Mouse (Mus musculus): Measurements from ENCODE around the gene Dazap1. TPM values are rescaled to one million over a fixed set of nuclear protein-coding genes. Genes with fewer than 3 reads are reported as not detected.

Gene Dazap1
- total RNA-seq (2023), result 100 to 1,000 TPM; 175 to 182 TPM

GRCm38 (mm10) chr10:80260642-80261584 lies at the start of gene Dazap1, which contains the start of gene Gamt:
Dazap1 (plus strand) TSS chr10:80261486.
Gamt (minus strand) TSS chr10:80261012.

DNA sequence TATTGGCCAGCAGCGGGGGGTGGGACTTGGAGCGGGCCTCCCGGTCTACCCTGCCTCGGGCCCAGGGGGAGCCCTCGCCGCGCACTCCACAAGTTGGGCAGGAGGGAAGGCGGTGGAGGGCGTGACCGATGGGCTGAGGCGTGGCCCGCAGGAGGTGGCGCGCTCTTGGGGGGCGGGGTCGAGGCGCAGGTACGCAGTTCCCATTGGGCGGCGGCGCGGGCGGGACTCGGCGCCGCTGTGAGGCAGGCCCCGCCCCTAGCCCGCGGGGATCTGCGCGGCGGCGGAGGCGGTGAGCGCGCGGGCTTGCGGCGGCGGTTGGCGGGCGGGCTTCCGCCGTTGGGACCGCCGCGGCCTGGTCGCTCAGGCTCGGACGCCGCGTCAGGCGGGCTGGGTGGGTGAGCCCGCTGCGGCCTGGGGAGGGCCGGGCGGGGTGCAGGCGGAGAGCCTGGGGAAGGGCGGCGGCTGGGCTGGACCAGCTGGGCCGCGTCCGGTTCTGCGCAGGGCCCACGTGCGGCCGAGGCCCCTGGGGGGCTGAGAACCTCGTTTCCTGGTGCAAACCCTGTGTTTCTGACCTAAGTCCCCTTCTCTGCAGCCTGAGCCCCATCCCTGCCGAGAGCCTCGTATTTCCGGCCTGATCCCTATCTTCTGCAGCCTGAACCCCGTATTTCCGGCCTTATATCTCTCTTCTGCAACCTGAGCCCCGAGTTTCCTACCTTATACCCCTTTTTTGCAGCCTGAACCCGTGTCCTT lies 34.7 kb upstream of the Dazap1 start, which contains the start of gene Mum1:
Gene Mum1, plus strand, starts transcription at position 19 of the 750 bp plus-strand sequence.

DNA sequence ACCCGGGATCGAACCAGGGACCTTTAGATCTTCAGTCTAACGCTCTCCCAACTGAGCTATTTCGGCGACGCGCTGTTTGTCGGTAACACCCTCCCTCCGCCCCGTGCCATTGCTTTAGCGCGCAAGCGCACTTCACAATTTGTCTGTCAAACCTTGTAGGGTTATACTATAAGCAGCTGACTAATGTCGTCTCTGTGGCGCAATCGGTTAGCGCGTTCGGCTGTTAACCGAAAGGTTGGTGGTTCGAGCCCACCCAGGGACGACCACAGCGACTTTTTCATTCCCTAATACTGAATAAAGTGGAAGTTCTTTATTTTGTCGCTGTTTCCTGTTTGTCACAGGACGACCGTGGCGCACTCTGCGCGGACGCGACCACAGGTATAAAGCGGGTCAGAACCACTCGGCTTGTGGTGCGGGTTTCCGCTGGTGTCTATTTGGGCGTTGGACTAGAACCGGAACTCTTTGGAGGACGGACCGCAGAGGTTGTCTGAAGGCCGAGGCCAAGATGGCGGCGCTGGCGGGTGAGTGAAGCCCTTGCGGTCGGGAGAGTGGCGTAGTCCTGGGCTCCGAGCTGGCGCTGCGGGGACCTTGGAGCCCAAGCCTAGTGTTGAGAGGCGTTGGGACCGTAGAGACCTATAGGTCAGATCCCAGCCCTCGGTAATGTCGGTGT lies 12.2 kb upstream of the Dazap1 start, which contains the start of gene Ndufs7:
Gene Ndufs7, plus strand, starts transcription at position 151 of the 670 bp plus-strand sequence.

GRCm38 (mm10) chr10:80292251-80293146 lies 31.2 kb downstream of the Dazap1 start, which contains the start of gene Rps15:
Rps15 (plus strand) TSS chr10:80292453.

GRCm38 (mm10) chr10:80295618-80296425 lies 34.5 kb downstream of the Dazap1 start, which contains the start of gene Apc2:
Apc2 (plus strand) TSS chr10:80295977.

DNA sequence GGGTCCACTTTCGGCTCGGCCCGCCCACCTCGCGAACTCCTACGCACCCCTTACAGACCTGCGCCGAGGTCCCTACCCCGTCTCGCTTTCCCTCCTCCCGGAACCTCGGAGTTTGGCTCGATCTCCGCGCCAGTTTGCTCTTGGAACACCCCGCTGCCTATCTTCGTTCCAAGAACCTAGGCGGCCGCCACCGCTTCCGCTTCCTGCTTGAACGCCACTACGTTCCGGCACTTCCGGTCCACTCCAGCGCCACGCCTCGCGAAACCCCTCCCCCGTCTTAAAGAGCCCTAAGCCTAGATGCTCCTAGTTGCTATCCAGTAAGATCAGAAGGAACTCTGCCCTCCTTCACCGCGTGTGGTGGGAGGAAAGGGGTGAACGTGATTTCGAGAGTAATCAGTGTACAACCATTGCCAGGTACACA lies 59.1 kb downstream of the Dazap1 start, which contains the start of gene 2310011J03Rik:
Gene 2310011J03Rik, minus strand, starts transcription at position 198 of the 421 bp plus-strand sequence.

DNA sequence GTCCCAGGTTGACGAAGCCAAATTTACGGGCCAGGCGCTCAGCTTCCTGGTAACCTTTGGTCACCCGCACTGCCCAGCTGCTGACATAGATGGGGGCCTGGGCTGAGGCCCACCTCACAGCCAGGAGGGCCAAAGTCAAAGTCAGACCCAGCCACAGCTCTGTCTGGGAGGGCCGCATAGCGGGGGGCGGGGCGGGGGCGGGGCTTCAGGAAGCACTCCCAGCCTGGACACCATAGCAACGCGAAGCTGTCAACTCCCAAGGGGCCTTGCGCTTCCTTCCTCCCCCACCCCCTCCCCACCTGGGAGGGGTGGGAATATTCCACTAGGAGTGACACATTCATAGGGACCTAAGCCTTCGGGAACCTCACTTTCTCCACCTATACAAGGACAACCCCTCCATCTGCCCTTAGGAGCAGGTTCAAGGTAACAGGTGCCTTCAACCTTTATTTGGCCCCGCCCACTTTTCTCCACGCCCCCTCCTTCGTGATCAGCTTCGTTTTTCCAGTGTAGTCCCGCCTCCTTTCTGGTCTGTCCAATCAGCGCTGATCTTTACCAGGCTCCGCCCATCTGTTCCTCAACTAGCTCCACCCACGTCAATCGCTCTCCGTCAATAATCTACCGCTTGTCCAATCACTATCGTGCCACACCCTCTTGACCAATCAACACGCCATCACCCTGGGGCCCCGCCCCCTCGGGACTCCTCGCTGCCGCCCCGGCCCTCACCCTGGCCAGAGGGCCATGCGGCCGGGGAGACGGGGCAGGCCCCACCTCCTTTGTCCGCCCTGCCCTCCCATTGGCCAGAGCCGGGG lies 68.2 kb downstream of the Dazap1 start, which contains the start of the genes Pcsk4 and Reep6:
Gene Pcsk4, minus strand, starts transcription at position 226 of the 809 bp plus-strand sequence.
Gene Reep6, plus strand, starts transcription at position 681 of the 809 bp plus-strand sequence.

Other genes with a start within 250 kb of the Dazap1 start
- gene Arhgap45, start 244.8 kb upstream of the Dazap1 start, total RNA-seq (2023), result 100 to 1,000 TPM; 853 to 885 TPM
- 10 to 100 TPM; 71.1 to 85.2 TPM for gene Polr2e, start 221.7 kb upstream of the Dazap1 start, total RNA-seq (2023)
- 100 to 1,000 TPM; 155 to 180 TPM for gene Gpx4, start 214.3 kb upstream of the Dazap1 start, total RNA-seq (2023)
- 10 to 100 TPM; 97.7 to 98.5 TPM for gene Sbno2, start 155.9 kb upstream of the Dazap1 start, total RNA-seq (2023)
- gene Stk11, start 145.7 kb upstream of the Dazap1 start, total RNA-seq (2023), result 100 to 1,000 TPM; 136 to 156 TPM
- 100 to 1,000 TPM; 157 to 178 TPM for gene Atp5d, start 122.9 kb upstream of the Dazap1 start, total RNA-seq (2023)
- 10 to 100 TPM; 28.2 to 29.0 TPM for gene Cbarp, start 120.7 kb upstream of the Dazap1 start, total RNA-seq (2023)
- 100 to 1,000 TPM; 102 to 113 TPM for gene Midn, start 113.2 kb upstream of the Dazap1 start, total RNA-seq (2023)
- 100 to 1,000 TPM; 113 to 134 TPM for gene Cirbp, start 95.5 kb upstream of the Dazap1 start, total RNA-seq (2023)
- 10 to 100 TPM; 15.1 to 16.3 TPM for gene 1600002K03Rik, start 88.5 kb upstream of the Dazap1 start, total RNA-seq (2023)
- under 1 TPM; 0.27 to 0.41 TPM for gene Efna2, start 82.0 kb upstream of the Dazap1 start, total RNA-seq (2023)
- gene Mum1, start 35.1 kb upstream of the Dazap1 start, total RNA-seq (2023), result 10 to 100 TPM; 76.1 to 76.3 TPM
- 100 to 1,000 TPM in 1 of 2 experiments, 10 to 100 TPM in 1; 99.2 to 104 TPM for gene Ndufs7, start 12.4 kb upstream of the Dazap1 start, total RNA-seq (2023)
- gene Gamt, start 474 bp upstream of the Dazap1 start, total RNA-seq (2023), result not detected
- gene Rps15, start 31.0 kb downstream of the Dazap1 start, total RNA-seq (2023), result 1,000 to 10,000 TPM; 3,585 to 3,724 TPM
- gene Apc2, start 34.5 kb downstream of the Dazap1 start, total RNA-seq (2023), result 1 to 10 TPM in 1 of 2 experiments, under 1 TPM in 1; 0.09 to 1.0 TPM
- 10 to 100 TPM; 25.0 to 28.7 TPM for gene 2310011J03Rik, start 59.1 kb downstream of the Dazap1 start, total RNA-seq (2023)
- 1 to 10 TPM; 2.9 to 3.1 TPM for gene Pcsk4, start 68.0 kb downstream of the Dazap1 start, total RNA-seq (2023)
- under 1 TPM in 1 of 2 experiments, not detected in 1; 0.90 TPM for gene Reep6, start 68.5 kb downstream of the Dazap1 start, total RNA-seq (2023)
- not detected for gene Adamtsl5, start 86.9 kb downstream of the Dazap1 start, total RNA-seq (2023)
- not detected for gene Plk5, start 95.0 kb downstream of the Dazap1 start, total RNA-seq (2023)
- gene Mex3d, start 126.2 kb downstream of the Dazap1 start, total RNA-seq (2023), result 1 to 10 TPM; 8.0 to 8.7 TPM
- gene Mbd3, start 138.1 kb downstream of the Dazap1 start, total RNA-seq (2023), result 100 to 1,000 TPM; 107 to 120 TPM
- 10 to 100 TPM; 63.7 to 70.9 TPM for gene Uqcr11, start 145.3 kb downstream of the Dazap1 start, total RNA-seq (2023)
- gene Tcf3, start 172.2 kb downstream of the Dazap1 start, total RNA-seq (2023), result 10 to 100 TPM; 98.1 to 99.2 TPM
- gene Onecut3, start 233.3 kb downstream of the Dazap1 start, total RNA-seq (2023), result not detected

Data from T-cell, adult 66 days (primary cell).